Mouse (Mus musculus) lung, embryonic 16.5 days (tissue): ENCODE measurements around the gene Ufsp2. TPM values are rescaled to one million over a fixed set of nuclear protein-coding genes. Genes with fewer than 3 reads are reported as not detected.

Experiments used
- ATAC-seq: fragments of 200-750 bp; cut with Nextera tagmentation; 2 replicates; pipeline ENCODE4 v1.8.0; 2017; ENCODE audit warnings: low read depth, mild to moderate bottlenecking, moderate library complexity
- H3K27ac ChIP-seq: fragments of 300-500 bp; sonication (generic); 2 replicates; pipeline ENCODE4 v1.5.1; 2014; ENCODE audit warnings: mild to moderate bottlenecking, control low read depth, low read length
- H3K27me3 ChIP-seq: fragments of 300-500 bp; sonication (generic); 2 replicates; pipeline ENCODE4 v1.6.1; 2014; ENCODE audit warnings: low read depth, low read length, mixed read lengths; ENCODE audit not compliant: control insufficient read depth, insufficient read depth
- H3K36me3 ChIP-seq: fragments of 300-500 bp; sonication (generic); 2 replicates; pipeline ENCODE4 v1.6.1; 2014; ENCODE audit warnings: low read length; ENCODE audit not compliant: control insufficient read depth, insufficient read depth
- H3K4me1 ChIP-seq: fragments of 300-500 bp; sonication (generic); replicated peaks from 2 replicates; pipeline ENCODE4 v1.6.1; 2014; ENCODE audit warnings: low read length, mixed read lengths; ENCODE audit not compliant: control insufficient read depth, insufficient read depth
- H3K4me2 ChIP-seq: fragments of 300-500 bp; sonication (generic); 2 replicates; pipeline ENCODE4 v1.6.1; 2014; ENCODE audit warnings: low read depth, low read length, control low read depth
- H3K4me3 ChIP-seq: fragments of 300-500 bp; sonication (generic); 2 replicates; pipeline ENCODE4 v1.5.1; 2014; ENCODE audit warnings: mild to moderate bottlenecking, low read length, control low read depth
- H3K9ac ChIP-seq: fragments of 300-500 bp; sonication (generic); 2 replicates; pipeline ENCODE4 v1.6.1; 2014; ENCODE audit warnings: low read length, control low read depth
- H3K9me3 ChIP-seq: fragments of 300-500 bp; sonication (generic); 2 replicates; pipeline ENCODE4 v1.6.1; 2016; ENCODE audit warnings: low read length; ENCODE audit not compliant: control insufficient read depth
- WGBS: fragments of 180-500 bp; shearing (Covaris S2); extraction: QIAGEN DNeasy Blood & Tissue Kit; methylation state at CpG from one replicate; pipeline ENCODE4 v1.1.7; 2014; 5-methylcytosine and 5-hydroxymethylcytosine counted together
- polyA plus RNA-seq: library from polyadenylated mRNA; unstranded; fragments of >200 nt; fragmentation: Nextera tagmentation; extraction: Ambion mirVana; gene quantifications from 2 replicates; pipeline ENCODE4 v1.2.1, GENCODE M21; 2015

Ufsp2 gene
- polyA plus RNA-seq, 1 experiment from 2014 or later = 82.7 TPM

DNA sequence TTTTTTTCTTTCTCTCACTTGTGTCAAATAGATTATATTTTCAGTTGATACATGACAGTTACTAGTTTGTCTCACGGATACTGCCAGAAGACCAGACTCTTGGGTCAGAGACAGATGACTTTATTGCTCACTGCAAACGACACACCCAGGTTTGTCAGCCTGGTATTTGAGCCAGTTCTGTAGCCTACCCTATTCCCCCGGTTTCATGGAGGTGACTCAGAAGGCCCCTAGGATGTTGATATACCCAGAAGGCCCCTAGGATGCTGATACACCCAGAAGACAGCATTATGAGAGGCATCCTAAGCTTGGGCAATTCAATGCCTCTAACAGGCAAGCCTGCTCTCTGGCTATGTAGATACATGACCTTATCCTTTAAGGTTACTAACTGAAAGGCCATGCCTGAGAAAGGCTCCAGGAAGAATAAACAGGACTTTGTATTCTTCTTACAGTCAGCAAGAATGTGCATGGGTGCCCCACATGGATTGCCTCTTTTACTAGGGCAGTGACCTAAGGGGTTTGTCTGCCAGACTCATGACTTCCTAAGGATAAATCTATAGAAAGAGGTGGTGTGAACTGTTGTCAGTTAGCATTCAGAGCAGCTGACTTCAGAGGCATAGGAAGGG, 31.8 kb downstream of the Ufsp2 start:
- Histone ChIP-seq H3K27ac (no peak overlapping the region), H3K4me3 (no peak overlapping the region), H3K36me3 (no peaks in the 10 kb centered on the region), H3K27me3 (no peaks in the 10 kb centered on the region), H3K4me2 (no peak overlapping the region), H3K4me1 (peaks cover 8% of the 10 kb centered on the region), H3K9me3 (no peaks in the 10 kb centered on the region), H3K9ac (no peak overlapping the region)
- 67% methylated on average over 3 of the region's 3 CpGs for WGBS
- no peak for ATAC-seq

DNA sequence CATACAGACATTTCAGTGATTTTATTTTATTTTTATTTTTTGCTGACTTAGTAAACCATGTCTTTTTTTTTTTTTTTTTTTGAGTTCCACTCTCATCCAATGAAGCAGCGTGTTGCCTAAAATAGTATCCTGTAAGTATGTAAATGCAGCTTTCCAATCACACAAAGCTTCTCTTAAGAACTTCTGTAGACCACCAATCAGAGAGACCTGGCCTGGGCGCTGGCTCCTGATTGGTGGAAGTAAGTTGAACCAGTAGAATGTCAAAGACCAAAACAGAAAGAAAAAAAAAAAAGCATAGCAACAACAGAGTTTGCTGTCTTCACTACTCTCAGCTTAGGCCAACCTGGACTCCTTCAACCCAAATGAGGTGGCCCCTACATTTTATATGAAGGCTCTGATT, 35.0 kb downstream of the Ufsp2 start:
- no peaks in the 10 kb centered on the region for H3K36me3 ChIP-seq
- H3K27me3 ChIP-seq = no peaks in the 10 kb centered on the region
- ATAC-seq = peak; percentile 73
- no peaks in the 10 kb centered on the region for H3K9me3 ChIP-seq
- no peak overlapping the region for H3K9ac ChIP-seq
- H3K4me1 ChIP-seq = peaks cover 8% of the 10 kb centered on the region
- peak overlapping the region; percentile 48 for H3K27ac ChIP-seq
- H3K4me2 ChIP-seq = peak overlapping the region; percentile 36
- peak overlapping the region; percentile 16; the same call in 1 of the 2 replicates for H3K4me3 ChIP-seq
- 66% methylated on average over 2 of the region's 2 CpGs for WGBS

DNA sequence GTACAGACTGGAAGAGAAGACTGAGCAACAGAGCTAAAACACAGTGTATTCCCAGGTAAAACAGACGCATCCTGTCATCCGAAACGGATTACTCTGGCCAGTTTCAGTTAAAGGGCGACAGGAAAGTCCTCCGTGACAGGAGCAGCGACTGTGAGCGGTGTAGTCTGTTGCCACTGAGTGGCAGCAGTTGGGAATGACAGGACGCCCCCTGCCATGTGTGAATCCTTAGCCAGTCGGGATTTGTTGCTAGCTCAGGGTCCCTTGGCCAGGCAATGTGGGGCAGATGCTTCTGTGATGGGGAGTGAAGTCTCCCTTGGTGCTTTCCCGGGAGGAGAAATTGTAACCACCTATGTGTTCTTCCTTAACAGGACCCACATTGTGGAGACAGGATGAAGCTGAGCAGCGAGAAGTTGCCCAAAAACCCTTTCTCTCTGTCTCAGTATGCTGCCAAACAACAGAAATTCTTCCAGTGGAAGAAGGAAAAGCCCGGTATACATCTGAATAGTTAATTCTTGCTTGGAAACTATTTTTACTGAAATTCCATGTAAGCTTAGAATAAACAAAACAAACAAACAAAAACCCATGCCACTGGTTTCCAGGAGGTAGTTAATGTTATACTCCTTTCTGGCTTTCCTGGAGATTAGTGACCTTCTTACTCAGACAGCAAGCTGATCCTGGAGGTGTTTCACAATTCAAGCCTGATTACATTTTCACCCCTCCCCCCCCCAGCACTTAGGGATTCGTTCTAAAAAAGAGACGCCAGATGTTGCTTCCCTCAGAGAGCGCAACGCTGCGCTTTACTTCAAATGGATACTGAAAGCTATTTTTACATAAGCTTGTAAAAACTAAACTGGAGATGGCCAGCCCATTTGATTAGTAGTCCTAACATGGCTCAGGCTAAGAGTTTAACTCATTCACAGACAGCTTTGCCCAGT, 35.7 kb downstream of the Ufsp2 start:
- Histone ChIP-seq H3K9me3 (no peaks in the 10 kb centered on the region), H3K27ac (peak overlapping the region; percentile 48), H3K4me2 (peak overlapping the region; percentile 36), H3K27me3 (no peaks in the 10 kb centered on the region), H3K9ac (peak overlapping the region; percentile 44), H3K4me1 (peaks cover 8% of the 10 kb centered on the region), H3K4me3 (peak overlapping the region; percentile 18), H3K36me3 (no peaks in the 10 kb centered on the region)
- ATAC-seq = peak; percentile 83
- WGBS = 11% methylated on average over 17 of the region's 17 CpGs

DNA sequence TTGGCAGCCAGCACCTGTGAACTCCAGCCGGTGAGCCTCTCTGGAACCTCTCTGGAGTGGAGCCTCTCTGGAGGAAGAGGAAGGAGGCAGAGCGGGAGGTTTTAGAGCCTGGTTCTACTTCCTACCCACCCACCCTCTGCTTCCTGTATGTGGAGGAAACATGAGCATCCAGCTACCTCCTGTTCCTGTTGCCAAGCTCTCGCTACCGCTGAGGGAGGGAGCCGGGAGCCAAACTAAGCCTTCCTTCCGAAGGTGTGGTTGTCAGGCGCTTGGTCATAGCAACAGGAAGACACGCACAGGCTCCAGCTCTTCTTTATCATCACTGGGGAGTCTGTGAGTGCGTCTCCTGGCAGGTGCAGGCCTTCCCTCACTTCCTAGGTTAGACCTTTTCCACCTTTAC, 46.9 kb downstream of the Ufsp2 start:
- no peak for ATAC-seq
- Histone ChIP-seq H3K4me3 (no peak overlapping the region), H3K9me3 (no peaks in the 10 kb centered on the region), H3K27me3 (no peaks in the 10 kb centered on the region), H3K27ac (no peak overlapping the region), H3K4me1 (0 out of 2 replicates have a peak, but pooled peaks cover 4% of the 10 kb centered on the region), H3K36me3 (no peaks in the 10 kb centered on the region), H3K4me2 (no peak overlapping the region), H3K9ac (no peak overlapping the region)
- WGBS = 72% methylated on average over 9 of the region's 9 CpGs

- Histone ChIP-seq H3K27ac (no peak overlapping the region), H3K4me1 (0 out of 2 replicates have a peak, but pooled peaks cover 4% of the 10 kb centered on the region), H3K36me3 (no peaks in the 10 kb centered on the region), H3K4me2 (no peak overlapping the region), H3K27me3 (no peaks in the 10 kb centered on the region), H3K4me3 (no peak overlapping the region), H3K9ac (no peak overlapping the region), H3K9me3 (no peaks in the 10 kb centered on the region)
- ATAC-seq = no peak
- WGBS = 89% methylated on average over 9 of the region's 9 CpGs
Measured at GRCm38 (mm10) chr8:46022758-46023157, 47.4 kb downstream of the Ufsp2 start.

DNA sequence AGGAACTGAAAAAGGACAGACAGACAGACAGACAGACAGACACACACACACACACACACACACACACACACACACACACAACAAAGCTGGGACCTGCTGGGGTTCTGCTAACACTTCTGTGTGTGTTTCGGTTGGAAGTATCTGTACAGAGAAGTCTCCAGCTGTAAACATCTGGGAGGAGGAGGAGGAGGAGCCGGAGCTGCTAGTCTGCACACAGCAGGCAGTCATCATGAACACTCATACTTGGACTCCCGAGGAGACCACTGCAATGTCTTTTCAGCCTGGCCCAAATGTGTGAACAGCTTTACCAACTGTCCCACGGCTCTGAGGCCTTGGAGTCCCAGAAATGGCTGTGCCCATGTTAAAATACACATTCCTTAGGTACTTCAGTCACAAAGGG, 49.1 kb downstream of the Ufsp2 start:
- 29% methylated on average over 4 of the region's 4 CpGs for WGBS

DNA sequence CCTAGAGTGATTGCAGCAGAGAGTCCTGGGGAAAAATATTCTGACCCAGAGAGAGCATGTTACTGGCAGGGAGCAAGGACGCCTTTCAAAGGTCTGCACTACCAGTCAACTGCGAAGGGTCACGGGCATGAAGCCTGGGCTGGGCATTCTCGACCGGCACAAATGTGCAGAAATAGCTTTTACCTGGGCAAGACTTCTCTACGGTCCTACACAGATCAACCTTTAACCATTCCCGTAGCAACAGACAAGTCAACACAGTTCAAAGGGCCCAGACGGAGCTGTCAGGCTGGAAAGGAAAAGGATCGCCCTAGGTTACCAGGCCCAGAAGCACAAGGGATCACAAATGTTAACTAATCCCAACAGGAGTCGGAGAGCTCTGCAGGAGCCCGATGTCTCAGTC, 60.9 kb downstream of the Ufsp2 start:
- Histone ChIP-seq H3K36me3 (peaks cover 7% of the 10 kb centered on the region), H3K9me3 (no peaks in the 10 kb centered on the region), H3K27me3 (no peaks in the 10 kb centered on the region), H3K27ac (no peak overlapping the region), H3K4me1 (no peaks in the 10 kb centered on the region), H3K9ac (no peak overlapping the region), H3K4me3 (no peak overlapping the region), H3K4me2 (no peak overlapping the region)
- no peak for ATAC-seq
- 74% methylated on average over 11 of the region's 11 CpGs for WGBS

More for the DNA sequence above, 49.1 kb downstream of the Ufsp2 start:
- Histone ChIP-seq H3K27me3 (no peaks in the 10 kb centered on the region), H3K27ac (peak overlapping the region; percentile 73), H3K4me2 (no peak overlapping the region), H3K36me3 (no peaks in the 10 kb centered on the region), H3K9ac (no peak overlapping the region), H3K9me3 (no peaks in the 10 kb centered on the region), H3K4me3 (no peak overlapping the region), H3K4me1 (0 out of 2 replicates have a peak, but pooled peaks cover 4% of the 10 kb centered on the region)
- ATAC-seq = peak; percentile 99

- WGBS = 41% methylated on average over 1 of the region's 1 CpGs
- no peak for ATAC-seq
- Histone ChIP-seq H3K36me3 (peaks cover 5% of the 10 kb centered on the region), H3K4me2 (no peak overlapping the region), H3K9ac (no peak overlapping the region), H3K27ac (no peak overlapping the region), H3K27me3 (no peaks in the 10 kb centered on the region), H3K9me3 (no peaks in the 10 kb centered on the region), H3K4me1 (no peaks in the 10 kb centered on the region), H3K4me3 (no peak overlapping the region)
Measured at GRCm38 (mm10) chr8:46039666-46040065, 64.3 kb downstream of the Ufsp2 start.

- H3K9me3 ChIP-seq = no peaks in the 10 kb centered on the region
- no peak for ATAC-seq
- no peaks in the 10 kb centered on the region for H3K4me1 ChIP-seq
- no peaks in the 10 kb centered on the region for H3K27me3 ChIP-seq
- no peak overlapping the region for H3K4me2 ChIP-seq
- H3K9ac ChIP-seq = no peak overlapping the region
- WGBS = 60% methylated on average over 13 of the region's 13 CpGs
- H3K4me3 ChIP-seq = no peak overlapping the region
- peaks cover 7% of the 10 kb centered on the region for H3K36me3 ChIP-seq
- H3K27ac ChIP-seq = no peak overlapping the region
Measured at GRCm38 (mm10) chr8:46040260-46040659, 64.9 kb downstream of the Ufsp2 start.
